Mouse (Mus musculus): Measurements from ENCODE around the gene H2-M2.
"Not testable (repeated sequence)": the region's sequence is repeated elsewhere in the genome, so short reads cannot be mapped to it uniquely, and the experiment has no call there.

The H2-M2 gene

DNA sequence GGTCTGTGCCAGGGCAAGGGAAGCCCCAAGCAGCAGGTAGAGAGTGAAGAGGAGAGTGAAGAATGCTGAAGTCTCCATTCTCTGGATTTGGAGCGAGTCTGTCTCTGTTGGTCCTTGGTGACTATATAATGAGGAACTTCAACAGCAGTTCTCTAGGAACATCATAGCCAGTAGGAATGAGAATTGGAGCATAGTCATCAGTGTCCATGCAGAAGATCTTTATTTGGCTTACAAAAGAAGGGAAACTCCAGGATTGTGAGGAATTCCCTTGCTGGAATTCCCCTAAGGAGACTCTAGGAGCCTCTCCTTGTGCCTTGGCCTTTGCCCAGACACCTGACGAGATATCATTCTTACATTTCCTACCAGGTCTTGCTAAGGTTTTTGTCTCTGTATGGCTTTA, at the start of gene H2-M2:
H2-M2 (minus strand) TSS at position 101 of the 400 bp plus-strand sequence.
- no peak for DNase-seq (ENCODE audit: low spot score in 2 of 2)

DNA sequence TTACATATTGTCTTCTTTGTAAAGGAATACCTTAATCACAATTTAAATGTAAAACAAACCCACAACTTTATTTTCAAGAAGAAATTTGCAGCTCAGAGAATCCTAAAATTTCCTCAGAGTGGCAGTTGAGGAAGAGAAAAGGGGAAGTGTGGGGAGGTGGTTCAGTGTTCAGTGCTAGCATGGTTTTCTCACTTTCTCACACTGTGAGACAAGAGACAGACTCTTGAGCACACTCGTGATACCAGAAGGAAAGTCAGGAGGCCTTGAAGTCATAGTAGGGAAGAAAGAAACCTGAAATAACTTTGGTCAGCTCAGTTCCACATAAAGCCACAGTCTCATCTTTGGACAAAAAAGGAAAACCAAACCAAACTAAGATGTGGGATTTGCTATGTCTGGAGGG, 42.1 kb upstream of the H2-M2 start:
- not testable (repeated sequence) for DNase-seq (ENCODE audit: low spot score in 2 of 2)

DNA sequence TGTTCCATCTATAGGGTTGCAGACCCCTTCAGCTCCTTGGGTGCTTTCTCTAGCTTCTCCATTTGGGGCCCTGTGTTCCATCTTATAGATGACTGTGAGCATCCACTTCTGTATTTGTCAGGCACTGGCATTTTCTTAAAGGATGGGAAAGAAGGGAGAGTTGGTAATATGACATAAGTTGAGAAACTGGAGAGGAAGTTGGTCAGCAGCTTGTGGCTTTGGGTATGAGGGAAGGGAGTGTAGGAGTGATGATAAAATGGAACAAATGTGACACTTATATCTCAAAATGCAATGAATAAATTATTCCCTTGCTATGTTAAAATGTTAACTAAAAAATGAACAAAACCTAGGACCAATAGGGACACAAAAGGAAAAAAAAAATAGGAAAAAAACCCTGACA, 41.3 kb upstream of the H2-M2 start:
- DNase-seq (ENCODE audit: low spot score in 2 of 2): not testable (repeated sequence)

DNA sequence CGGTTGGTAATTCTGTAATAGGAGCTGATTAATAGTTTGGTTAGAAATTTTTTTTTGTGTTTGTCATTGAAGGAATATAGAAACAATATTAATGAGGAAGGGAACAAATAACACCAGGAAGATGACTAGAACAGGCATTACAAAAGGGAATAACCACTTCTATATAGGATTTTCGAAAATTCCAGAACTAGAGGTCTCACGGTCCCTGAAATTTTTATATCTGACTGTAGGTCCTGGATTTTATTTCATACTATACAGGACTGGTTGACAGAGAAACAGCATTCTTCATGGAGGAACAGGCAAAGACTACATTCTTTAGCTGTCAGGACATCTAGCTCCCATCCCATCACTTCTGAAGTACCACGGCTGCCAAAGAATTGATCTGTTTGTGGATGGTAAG, 24.4 kb upstream of the H2-M2 start, which contains the start of gene Olfr111:
Olfr111 (plus strand) TSS at position 301 of the 400 bp plus-strand sequence.
- DNase-seq (ENCODE audit: low spot score in 2 of 2): no peak

DNA sequence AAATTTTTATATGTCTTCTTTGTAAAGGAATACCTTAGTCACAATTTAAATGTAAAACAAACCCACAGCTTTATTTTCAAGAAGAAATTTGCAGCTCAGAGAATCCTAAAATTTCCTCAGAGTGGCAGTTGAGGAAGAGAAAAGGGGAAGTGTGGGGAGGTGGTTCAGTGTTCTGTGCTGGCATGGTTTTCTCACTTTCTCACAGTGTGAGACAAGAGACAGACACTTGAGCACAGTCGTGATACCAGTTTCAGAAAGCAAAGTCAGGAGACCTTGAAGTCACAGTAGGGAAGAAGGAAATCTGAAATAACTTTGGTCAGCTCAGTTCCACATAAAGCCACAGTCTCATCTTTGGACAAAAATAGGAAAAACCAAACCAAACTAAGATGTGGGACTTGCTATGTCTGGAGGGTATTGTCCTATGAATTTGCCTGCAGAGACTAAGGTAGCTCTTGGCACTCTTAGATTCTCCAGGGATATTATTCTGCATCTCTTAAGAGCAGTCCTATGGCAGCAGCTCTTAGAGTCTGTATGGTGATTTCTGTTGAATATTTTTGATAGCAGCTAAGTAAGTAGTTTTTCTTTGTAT, 8.7 kb upstream of the H2-M2 start, which contains the start of gene Olfr110:
Olfr110 (plus strand) TSS at position 539 of the 589 bp plus-strand sequence.
- DNase-seq (ENCODE audit: low spot score in 2 of 2): peak; percentile 1 to 4

DNA sequence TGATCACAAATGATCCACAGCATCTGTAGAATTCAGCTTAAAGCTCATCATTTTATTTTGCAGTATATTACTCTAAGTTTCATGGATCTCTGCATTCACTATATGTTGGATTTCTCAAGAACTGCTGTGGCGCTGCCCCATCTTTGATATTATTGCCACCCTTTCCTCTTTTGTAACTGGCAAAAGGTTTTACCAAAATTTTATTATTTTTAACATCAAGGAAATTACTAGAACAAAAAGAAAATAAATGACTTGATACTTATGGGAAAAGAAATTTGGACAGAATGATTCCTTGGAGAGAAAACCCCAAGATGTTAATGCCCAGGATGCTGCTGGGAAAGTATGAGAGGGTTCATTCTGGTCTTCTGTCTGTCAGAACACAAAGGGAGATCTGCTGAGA, 24.7 kb downstream of the H2-M2 start, which contains the start of gene Olfr109:
Olfr109 (plus strand) TSS at position 301 of the 400 bp plus-strand sequence.
- DNase-seq (ENCODE audit: low spot score in 2 of 2): no peak

DNA sequence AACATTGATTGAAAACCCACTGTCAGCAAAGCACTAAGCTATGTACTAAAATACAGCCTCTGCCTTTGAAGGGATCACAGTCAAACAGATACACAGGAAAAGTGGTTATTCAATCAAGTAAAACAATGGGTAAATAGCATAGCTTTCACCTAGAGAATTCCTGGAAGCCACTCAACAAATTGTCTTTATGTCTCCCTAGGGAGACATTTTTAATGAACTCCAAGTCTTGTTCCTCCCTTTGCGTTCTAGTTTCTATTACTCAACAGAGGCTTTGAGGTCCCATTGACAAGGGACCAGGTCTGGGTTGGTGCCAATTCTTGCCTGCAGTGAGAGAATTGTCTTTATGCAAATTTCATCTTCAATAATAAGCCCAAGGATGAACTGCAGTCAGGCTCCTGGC, 38.2 kb downstream of the H2-M2 start, which contains the start of gene Olfr108:
Olfr108 (plus strand) TSS at position 301 of the 400 bp plus-strand sequence.
- DNase-seq (ENCODE audit: low spot score in 2 of 2): no peak
